Mouse (Mus musculus): ENCODE measurements at regions not wholly inside any gene's neighbourhood (a gene's known extent, or its start where the extent isn't known, plus 50 kb on each side); places are given as distances from the start of the nearest gene placed in this dataset.

GRCm38 (mm10) chr10:54548526-54548925, 472.1 kb upstream of the Man1a start:
- no peak for TF ChIP-seq CTCF (conservative IDR thresholded peaks at IDR 0.05; ENCODE audit: low read length)
- TF ChIP-seq NANOG (IDR thresholded peaks at IDR 0.05; ENCODE audit: borderline replicate concordance, low read length), result no peak
- TF ChIP-seq POU5F1 (IDR thresholded peaks at IDR 0.05; ENCODE audit: borderline replicate concordance, low read length), result no peak

Data from E14TG2a.4 (cell line).